Mouse (Mus musculus) heart, postnatal 0 days (tissue): ENCODE results near the gene Tbcd.

Experiments
- CTCF ChIP-seq: IDR thresholded peaks from 2 replicates; pipeline ENCODE4 v1.5.1; 2016; ENCODE audit warnings: antibody characterized with exemption, control low read depth, low read depth
- EP300 ChIP-seq: IDR thresholded peaks from 2 replicates; pipeline ENCODE4 v1.6.1; 2016; ENCODE audit warnings: antibody characterized with exemption, low read depth

DNA sequence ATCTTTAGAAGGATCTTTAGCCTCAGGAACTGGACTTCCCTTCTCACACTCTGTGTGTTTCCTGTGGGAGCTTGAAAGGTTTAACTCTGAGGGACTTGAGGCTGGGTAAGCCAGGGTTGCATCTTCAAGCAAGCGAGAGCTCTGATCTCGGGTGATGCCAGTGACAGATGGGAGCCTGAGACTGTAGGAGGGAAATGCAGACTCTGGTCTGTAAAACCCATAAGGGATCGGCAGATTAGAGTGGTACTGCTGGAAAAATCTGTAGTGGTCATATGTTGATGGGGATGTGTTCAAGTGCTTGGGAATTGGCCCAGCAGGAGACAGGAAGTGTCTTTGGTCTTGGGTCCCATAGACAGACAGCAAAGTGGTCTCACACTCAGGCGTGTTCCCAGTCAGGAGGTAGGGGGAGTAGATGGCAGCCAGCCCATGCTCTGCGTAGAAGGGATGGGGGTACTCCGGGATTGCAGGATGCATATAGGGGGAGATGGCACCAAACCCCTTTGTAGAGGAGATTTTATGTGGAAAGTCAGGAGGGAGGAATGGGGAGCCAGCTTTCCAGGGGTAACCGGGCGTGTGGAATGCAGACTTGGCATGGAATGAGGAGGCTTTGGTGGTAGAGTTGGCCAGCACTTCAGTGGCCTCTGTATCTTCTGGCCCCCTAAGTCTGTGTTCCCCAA is 61.3 kb downstream of the Tbcd start:
- TF ChIP-seq EP300 (no peak), CTCF (no peak)
